Mouse (Mus musculus) midbrain, embryonic 16.5 days (tissue): Measurements from ENCODE around the gene Paqr9. TPM values are rescaled to one million over a fixed set of nuclear protein-coding genes. Genes with fewer than 3 reads are reported as not detected.

Experiments used
- ATAC-seq: fragments of 200-750 bp; cut with Nextera tagmentation; 2 replicates; pipeline ENCODE4 v1.8.0; 2017; ENCODE audit warnings: moderate TSS enrichment
- H3K27ac ChIP-seq: fragments of 300-500 bp; sonication (generic); 2 replicates; pipeline ENCODE4 v1.5.1; 2014; ENCODE audit warnings: mild to moderate bottlenecking, low read length, mixed read lengths
- H3K27me3 ChIP-seq: fragments of 300-500 bp; sonication (generic); 2 replicates; pipeline ENCODE4 v1.6.1; 2014; ENCODE audit warnings: low read depth, low read length, mixed read lengths; ENCODE audit not compliant: control insufficient read depth, insufficient read depth
- H3K36me3 ChIP-seq: fragments of 300-500 bp; sonication (generic); 2 replicates; pipeline ENCODE4 v1.6.1; 2014; ENCODE audit warnings: mild to moderate bottlenecking, low read length, moderate library complexity, mixed read lengths; ENCODE audit not compliant: control insufficient read depth, insufficient read depth
- H3K4me1 ChIP-seq: fragments of 300-500 bp; sonication (generic); 2 replicates; pipeline ENCODE4 v1.6.1; 2014; ENCODE audit warnings: mild to moderate bottlenecking, low read length, mixed read lengths; ENCODE audit not compliant: control insufficient read depth, insufficient read depth
- H3K4me2 ChIP-seq: fragments of 300-500 bp; sonication (generic); 2 replicates; pipeline ENCODE4 v1.6.1; 2014; ENCODE audit warnings: mild to moderate bottlenecking, low read length, mixed read lengths
- H3K4me3 ChIP-seq: fragments of 300-500 bp; sonication (generic); 2 replicates; pipeline ENCODE4 v1.5.1; 2014; ENCODE audit warnings: low read depth, mild to moderate bottlenecking, low read length, moderate library complexity, mixed read lengths
- H3K9ac ChIP-seq: fragments of 300-500 bp; sonication (generic); 2 replicates; pipeline ENCODE4 v1.6.1; 2014; ENCODE audit warnings: low read depth, low read length, mixed read lengths
- H3K9me3 ChIP-seq: fragments of 300-500 bp; sonication (generic); replicated peaks from 2 replicates; pipeline ENCODE4 v1.6.1; 2014; ENCODE audit warnings: mild to moderate bottlenecking, low read length, mixed read lengths; ENCODE audit not compliant: control insufficient read depth, poor library complexity, severe bottlenecking
- WGBS: fragments of 180-500 bp; shearing (Covaris S2); extraction: QIAGEN DNeasy Blood & Tissue Kit; methylation state at CpG from one replicate; pipeline ENCODE4 v1.1.7; 2014; 5-methylcytosine and 5-hydroxymethylcytosine counted together
- polyA plus RNA-seq: library from polyadenylated mRNA; unstranded; fragments of >200 nt; fragmentation: Nextera tagmentation; extraction: Ambion mirVana; gene quantifications from 2 replicates; pipeline ENCODE4 v1.2.1, GENCODE M21; 2015

The Paqr9 gene
- polyA plus RNA-seq, 1 experiment from 2014 or later = 5.5 TPM

DNA sequence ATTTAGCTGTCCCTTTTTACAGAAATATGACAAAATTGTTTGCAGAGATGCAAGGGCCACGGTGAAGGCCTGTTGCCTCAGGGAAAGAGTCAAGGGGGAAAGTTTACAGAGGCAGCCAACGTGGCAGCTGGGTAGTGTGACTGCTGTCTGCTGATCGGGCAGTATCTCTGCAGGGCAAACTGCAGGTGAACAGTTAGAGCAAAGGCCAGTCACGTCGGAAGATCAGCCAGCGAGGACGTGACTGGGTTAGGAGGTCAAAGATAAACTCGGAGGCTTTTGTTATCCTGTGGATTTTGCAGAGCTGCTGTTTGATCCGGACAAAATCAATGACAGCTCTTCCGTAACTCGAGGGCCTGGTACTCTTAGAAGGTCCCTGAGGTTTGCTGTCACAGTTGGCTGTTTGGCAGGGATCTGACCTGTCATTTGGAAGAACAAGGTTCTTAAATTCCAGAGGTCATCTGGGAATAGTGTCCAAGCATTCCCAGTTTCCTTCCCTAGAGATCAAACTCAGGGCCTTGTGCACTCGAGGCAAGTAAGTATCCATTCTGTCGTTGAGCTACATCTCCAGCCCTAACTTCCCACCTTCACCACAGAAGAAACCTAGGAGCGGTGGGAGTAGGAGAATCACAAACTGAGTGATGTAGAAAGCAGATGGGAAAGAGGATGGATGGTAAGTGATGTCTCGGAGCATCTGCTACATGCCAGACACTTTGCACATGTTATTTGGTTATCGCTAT lies 21.7 kb downstream of the Paqr9 start:
- Histone ChIP-seq H3K4me3 (no peak overlapping the region), H3K9me3 (no peaks in the 10 kb centered on the region; the same call in 1 of the 2 replicates), H3K36me3 (no peaks in the 10 kb centered on the region), H3K27me3 (no peaks in the 10 kb centered on the region; the same call in none of the 2 replicates), H3K27ac (no peak overlapping the region), H3K4me1 (peaks cover 6% of the 10 kb centered on the region), H3K9ac (no peak overlapping the region), H3K4me2 (peak overlapping the region; percentile 52; the same call in 1 of the 2 replicates)
- WGBS = 48% methylated on average over 16 of the region's 16 CpGs
- no peak for ATAC-seq

DNA sequence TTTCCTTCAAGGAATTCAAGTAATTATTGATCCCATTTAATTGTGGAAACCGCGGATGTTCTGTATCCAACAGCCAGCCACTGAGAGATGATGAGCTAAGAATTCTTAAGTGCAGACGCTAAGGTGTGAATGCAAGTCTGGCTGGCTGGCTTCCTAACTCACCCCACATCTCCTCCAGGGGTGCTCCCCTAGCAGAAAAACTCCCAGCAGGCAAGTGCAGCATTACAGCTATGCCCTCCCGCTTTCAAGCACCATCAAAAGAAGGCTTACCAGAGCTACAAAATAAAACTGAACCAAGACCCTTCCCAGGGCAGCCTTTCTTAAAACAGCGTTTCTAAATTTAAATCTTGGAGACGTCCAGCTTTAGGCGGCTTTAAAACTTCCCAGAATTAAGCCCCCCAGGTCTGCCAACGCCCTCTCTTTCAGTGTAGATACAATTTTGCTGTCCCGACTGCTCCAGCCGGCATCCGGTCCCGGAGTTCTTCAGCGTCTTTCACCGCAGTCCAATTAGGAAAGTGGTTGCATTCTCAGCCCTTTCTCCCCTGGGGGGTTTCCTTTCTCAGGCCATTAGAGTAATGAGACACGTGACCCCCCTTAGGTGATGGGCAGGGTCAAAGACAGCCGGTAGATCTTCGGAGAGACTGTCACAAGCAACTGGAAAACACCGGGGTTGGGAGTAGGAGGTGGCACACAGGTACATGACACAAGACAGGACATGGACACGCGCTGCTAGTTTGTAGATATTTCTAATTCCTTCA lies 22.5 kb downstream of the Paqr9 start:
- no peaks in the 10 kb centered on the region; the same call in none of the 2 replicates for H3K27me3 ChIP-seq
- no peak overlapping the region for H3K27ac ChIP-seq
- peaks cover 6% of the 10 kb centered on the region for H3K4me1 ChIP-seq
- H3K4me3 ChIP-seq = peak overlapping the region; percentile 26
- peak; percentile 42; the same call in 1 of the 2 replicates for ATAC-seq
- H3K36me3 ChIP-seq = no peaks in the 10 kb centered on the region
- WGBS = 7% methylated on average over 20 of the region's 20 CpGs
- H3K9ac ChIP-seq = 0 out of 2 replicates have a peak overlapping the region, but pooled peaks have one; percentile 11
- no peaks in the 10 kb centered on the region; the same call in 1 of the 2 replicates for H3K9me3 ChIP-seq
- peak overlapping the region; percentile 52 for H3K4me2 ChIP-seq

DNA sequence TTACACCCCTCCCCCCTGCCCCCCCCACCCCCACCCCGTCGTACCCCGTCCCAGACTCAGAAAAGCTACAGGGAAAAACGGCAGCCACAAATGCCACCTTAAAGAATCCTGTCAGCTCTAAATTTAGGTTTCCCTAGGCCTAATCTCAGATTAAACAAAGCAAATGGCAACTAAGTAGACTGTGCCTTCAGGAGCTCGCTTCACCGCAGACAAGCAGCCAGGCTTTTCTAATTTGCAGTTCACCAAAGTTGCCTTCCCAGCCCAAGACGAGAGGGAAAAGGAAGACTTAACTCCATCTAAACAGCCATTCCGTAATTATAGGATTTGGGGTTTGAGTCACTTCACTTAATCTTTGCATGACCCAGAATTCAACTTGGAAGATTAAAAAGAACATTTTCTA lies 23.1 kb downstream of the Paqr9 start:
- H3K4me1 ChIP-seq = peaks cover 6% of the 10 kb centered on the region

DNA sequence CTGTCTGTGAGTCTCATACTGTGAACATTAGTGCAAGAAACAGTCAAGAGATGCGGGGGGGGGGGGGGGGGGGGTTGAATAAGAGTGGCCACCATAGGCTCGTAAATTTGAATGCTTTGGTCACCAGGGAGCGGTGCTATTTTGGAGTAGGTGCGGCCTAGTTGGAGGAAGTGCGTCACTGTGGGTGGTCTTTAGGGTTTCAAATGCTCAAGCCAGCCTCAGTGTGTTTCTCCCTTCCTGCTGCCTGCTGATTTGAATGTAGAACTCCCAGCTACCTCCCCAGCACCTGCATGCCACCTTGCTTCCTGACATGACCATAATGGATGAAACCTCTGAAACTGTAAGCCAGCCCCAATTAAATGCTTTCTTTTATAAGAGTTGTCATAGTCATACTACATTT lies 26.6 kb downstream of the Paqr9 start:
- WGBS = 84% methylated on average over 5 of the region's 5 CpGs
- H3K4me2 ChIP-seq = no peak overlapping the region
- H3K27ac ChIP-seq = no peak overlapping the region
- no peak overlapping the region for H3K4me3 ChIP-seq
- no peaks in the 10 kb centered on the region; the same call in 1 of the 2 replicates for H3K9me3 ChIP-seq
- H3K9ac ChIP-seq = no peak overlapping the region
- no peaks in the 10 kb centered on the region for H3K36me3 ChIP-seq
- no peaks in the 10 kb centered on the region; the same call in none of the 2 replicates for H3K27me3 ChIP-seq
- H3K4me1 ChIP-seq = peaks cover 6% of the 10 kb centered on the region
- ATAC-seq = no peak

More for the DNA sequence above, 23.1 kb downstream of the Paqr9 start:
- H3K27me3 ChIP-seq = no peaks in the 10 kb centered on the region; the same call in none of the 2 replicates
- no peaks in the 10 kb centered on the region; the same call in 1 of the 2 replicates for H3K9me3 ChIP-seq
- H3K36me3 ChIP-seq = no peaks in the 10 kb centered on the region
- no peak for ATAC-seq
- WGBS = 14% methylated on average over 6 of the region's 8 CpGs
- no peak overlapping the region for H3K27ac ChIP-seq
- no peak overlapping the region for H3K4me3 ChIP-seq
- H3K9ac ChIP-seq = no peak overlapping the region
- no peak overlapping the region for H3K4me2 ChIP-seq

- Histone ChIP-seq H3K9me3 (no peaks in the 10 kb centered on the region; the same call in 1 of the 2 replicates), H3K27ac (no peak overlapping the region), H3K4me1 (no peaks in the 10 kb centered on the region), H3K4me3 (no peak overlapping the region), H3K9ac (no peak overlapping the region), H3K4me2 (no peak overlapping the region), H3K36me3 (no peaks in the 10 kb centered on the region), H3K27me3 (no peaks in the 10 kb centered on the region; the same call in 1 of the 2 replicates)
- 88% methylated on average over 7 of the region's 7 CpGs for WGBS
- no peak for ATAC-seq
These were observed 28.6 kb downstream of the Paqr9 start for GRCm38 (mm10) chr9:95588070-95588469.

GRCm38 (mm10) chr9:95594291-95594690 lies 34.8 kb downstream of the Paqr9 start:
- Histone ChIP-seq H3K36me3 (no peaks in the 10 kb centered on the region), H3K9me3 (no peaks in the 10 kb centered on the region), H3K4me3 (no peak overlapping the region), H3K4me1 (no peaks in the 10 kb centered on the region), H3K27ac (no peak overlapping the region), H3K27me3 (no peaks in the 10 kb centered on the region), H3K4me2 (no peak overlapping the region), H3K9ac (no peak overlapping the region)
- 89% methylated on average over 4 of the region's 4 CpGs for WGBS
- no peak for ATAC-seq

GRCm38 (mm10) chr9:95597466-95598178 lies 38.2 kb downstream of the Paqr9 start:
- Histone ChIP-seq H3K27me3 (no peaks in the 10 kb centered on the region), H3K4me2 (peak overlapping the region; percentile 20; the same call in 1 of the 2 replicates), H3K9me3 (no peaks in the 10 kb centered on the region), H3K4me3 (no peak overlapping the region), H3K36me3 (no peaks in the 10 kb centered on the region), H3K9ac (no peak overlapping the region), H3K4me1 (no peaks in the 10 kb centered on the region), H3K27ac (no peak overlapping the region)
- ATAC-seq = no peak
- 59% methylated on average over 13 of the region's 13 CpGs for WGBS

DNA sequence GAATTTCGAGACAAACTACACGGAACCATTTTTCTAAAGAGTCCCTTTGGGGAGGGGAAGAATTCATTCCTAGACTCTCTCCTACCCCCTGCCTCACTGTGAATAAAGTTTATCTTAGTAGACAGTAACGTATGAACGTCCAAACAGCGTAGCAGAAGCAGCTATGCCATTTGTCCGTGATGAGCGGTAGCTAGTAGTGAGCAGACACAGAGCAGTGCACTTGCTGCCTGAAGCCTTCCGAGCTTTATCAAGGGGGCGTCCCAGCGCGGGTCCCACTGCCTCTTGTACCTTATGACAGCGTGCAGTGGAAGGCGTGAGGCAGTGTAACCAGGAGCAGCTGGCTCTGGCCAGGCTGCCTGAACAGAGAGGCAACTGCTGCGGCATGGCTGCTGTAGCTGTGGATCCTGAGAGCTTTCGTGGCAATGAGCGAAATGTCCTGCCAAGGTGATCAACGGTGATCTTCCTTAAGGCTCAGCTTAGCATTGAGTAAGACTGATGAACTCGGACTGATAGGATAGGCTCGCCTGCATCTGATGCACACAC lies 38.8 kb downstream of the Paqr9 start:
- no peaks in the 10 kb centered on the region for H3K9me3 ChIP-seq
- no peak overlapping the region for H3K4me3 ChIP-seq
- ATAC-seq = no peak
- no peaks in the 10 kb centered on the region for H3K27me3 ChIP-seq
- H3K4me1 ChIP-seq = no peaks in the 10 kb centered on the region
- no peaks in the 10 kb centered on the region for H3K36me3 ChIP-seq
- 59% methylated on average over 19 of the region's 19 CpGs for WGBS
- H3K4me2 ChIP-seq = peak overlapping the region; percentile 20; the same call in 1 of the 2 replicates
- H3K9ac ChIP-seq = no peak overlapping the region
- H3K27ac ChIP-seq = no peak overlapping the region
